Mouse (Mus musculus) layer of hippocampus, adult 6 months (tissue): Measurements from ENCODE around the gene 4930503E14Rik. TPM values are rescaled to one million over a fixed set of nuclear protein-coding genes. Genes with fewer than 3 reads are reported as not detected.

Experiments
- long read RNA-seq, 2 experiments: library from polyadenylated mRNA; unstranded; transcript quantifications; one replicate each; pipeline ENCODE4 v2.0.0; 2019 to 2020
- polyA plus RNA-seq: library from polyadenylated mRNA; unstranded; fragments of <200 nt; fragmentation: Nextera tagmentation; gene quantifications from 2 replicates; pipeline ENCODE4 v1.2.3, GENCODE M21; 2021

Gene 4930503E14Rik
- not detected in 2 replicates for polyA plus RNA-seq
- long read RNA-seq, experiment 1 = 0 reads
- long read RNA-seq, experiment 2 = 0 reads

GRCm38 (mm10) chr14:44213154-44213553 is at the start of gene 4930503E14Rik:
TSS of gene 4930503E14Rik (minus strand) at chr14:44213254.

GRCm38 (mm10) chr14:44197361-44197760 is 15.7 kb downstream of the 4930503E14Rik start, which contains the start of gene Gm8212:
TSS of gene Gm8212 (plus strand) at chr14:44197661.

DNA sequence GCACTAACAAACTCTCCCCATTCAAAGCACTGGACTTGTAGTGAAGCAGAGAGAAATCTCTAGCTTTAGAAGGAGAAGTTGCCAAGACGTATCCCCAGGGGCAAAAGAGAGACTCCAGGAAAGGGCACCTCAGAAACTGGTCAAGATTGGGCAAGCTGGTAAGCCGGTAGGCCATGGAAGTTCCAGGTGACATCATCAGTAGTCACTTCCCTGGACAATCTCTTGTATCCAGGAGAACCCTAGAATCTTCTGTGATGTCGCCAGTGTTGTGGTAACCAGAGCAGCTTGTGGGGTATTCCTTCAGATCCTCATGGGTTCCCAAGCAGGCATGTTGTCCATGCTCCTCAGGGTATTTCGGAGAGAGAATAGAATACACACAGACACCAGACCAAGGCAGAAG is 89.5 kb downstream of the 4930503E14Rik start, which contains the start of gene Gm3327:
Gene Gm3327 (plus strand): TSS at position 301 of the 400 bp plus-strand sequence.

Other genes with a start within 250 kb of the 4930503E14Rik start
- not detected in 2 replicates for gene Ang6, start 211.0 kb downstream of the 4930503E14Rik start, polyA plus RNA-seq
- not detected in 2 replicates for gene Ear2, start 110.6 kb downstream of the 4930503E14Rik start, polyA plus RNA-seq
- not detected in 2 replicates for gene Gm3327, start 89.4 kb downstream of the 4930503E14Rik start, polyA plus RNA-seq
- not detected in 2 replicates for gene Gm8212, start 15.6 kb downstream of the 4930503E14Rik start, polyA plus RNA-seq
- gene Gm8220, start 72.3 kb upstream of the 4930503E14Rik start, polyA plus RNA-seq = not detected in 2 replicates
- gene Gm5930, start 125.3 kb upstream of the 4930503E14Rik start, polyA plus RNA-seq = not detected in 2 replicates
- not detected in 2 replicates for gene Gm8229, start 152.1 kb upstream of the 4930503E14Rik start, polyA plus RNA-seq
- gene Gm3371, start 197.4 kb upstream of the 4930503E14Rik start, polyA plus RNA-seq = not detected in 2 replicates
- gene Gm8232, start 220.4 kb upstream of the 4930503E14Rik start, polyA plus RNA-seq = not detected in 2 replicates